Mouse (Mus musculus) heart, adult 9 months (tissue): ENCODE measurements around the gene Slc25a54.

ENCODE experiments used
- DNase-seq, 2 experiments: peaks; one replicate each; pipeline ENCODE4 v3.0.0; 2022; ENCODE audit warnings: low spot score in 2 of 2

Slc25a54 gene

GRCm38 (mm10) chr3:109080169-109080568 is at the start of gene Slc25a54:
TSS of gene Slc25a54 (plus strand) at chr3:109080469.
- DNase-seq, result no peak

DNA sequence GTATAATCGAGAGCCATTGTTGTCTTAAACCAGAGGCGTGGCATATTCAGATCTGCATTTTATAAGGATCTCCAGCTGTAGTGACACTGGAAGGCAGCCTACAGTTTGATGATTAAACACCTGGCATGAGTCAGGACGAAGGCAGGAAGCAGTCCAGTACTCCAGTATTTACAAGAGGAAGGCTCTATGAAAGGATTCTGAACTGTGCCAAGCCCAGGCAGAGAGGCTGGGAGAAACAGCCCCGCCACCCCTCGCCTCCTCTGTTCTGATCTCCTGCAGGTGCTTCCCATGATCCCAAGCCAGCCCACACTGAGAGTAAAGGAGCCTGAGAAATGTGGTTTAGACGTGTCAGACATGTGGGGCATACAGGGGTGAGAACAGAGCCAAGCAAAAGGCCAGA is 49.5 kb upstream of the Slc25a54 start:
- peak; percentile 55 to 81 for DNase-seq

- no peak for DNase-seq
These were observed 48.6 kb upstream of the Slc25a54 start for GRCm38 (mm10) chr3:109031626-109032025.

GRCm38 (mm10) chr3:109032306-109032705 is 48.0 kb upstream of the Slc25a54 start:
- no peak for DNase-seq

- no peak for DNase-seq
These were observed 45.9 kb upstream of the Slc25a54 start for GRCm38 (mm10) chr3:109034411-109034810.

GRCm38 (mm10) chr3:109040908-109041307 is 39.4 kb upstream of the Slc25a54 start:
- no peak for DNase-seq

GRCm38 (mm10) chr3:109043395-109043794 is 36.9 kb upstream of the Slc25a54 start:
- DNase-seq, result no peak

- no peak for DNase-seq
These were observed 33.8 kb upstream of the Slc25a54 start for GRCm38 (mm10) chr3:109046428-109046827.

DNA sequence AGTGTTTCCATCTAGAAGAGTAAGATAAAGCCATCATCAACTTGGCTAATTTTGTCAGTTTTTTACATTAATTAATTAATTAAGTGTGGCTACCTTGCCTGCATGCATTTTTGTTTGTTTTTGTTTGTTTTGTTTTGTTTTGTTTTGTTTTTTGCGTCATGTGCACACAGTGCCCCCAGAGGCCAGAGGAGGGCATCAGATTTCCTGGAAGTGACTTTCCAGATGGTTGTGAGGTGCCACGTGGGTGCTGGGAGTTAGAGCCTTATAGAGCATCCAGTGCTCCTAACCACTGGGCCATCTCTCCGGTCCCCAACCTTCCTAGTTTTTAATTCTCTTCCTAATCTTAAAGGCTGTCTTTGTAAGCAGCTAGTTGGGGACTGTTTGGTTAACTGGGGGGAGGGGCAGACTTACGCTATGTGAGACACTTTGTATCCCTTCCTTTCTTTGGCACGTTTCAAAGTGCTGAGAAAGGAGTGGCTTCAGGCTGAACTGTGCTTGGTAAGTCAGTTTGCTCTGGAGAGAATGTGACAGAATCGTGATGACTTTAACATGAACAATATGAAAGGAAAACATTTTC is 32.5 kb upstream of the Slc25a54 start:
- DNase-seq, result no peak

DNA sequence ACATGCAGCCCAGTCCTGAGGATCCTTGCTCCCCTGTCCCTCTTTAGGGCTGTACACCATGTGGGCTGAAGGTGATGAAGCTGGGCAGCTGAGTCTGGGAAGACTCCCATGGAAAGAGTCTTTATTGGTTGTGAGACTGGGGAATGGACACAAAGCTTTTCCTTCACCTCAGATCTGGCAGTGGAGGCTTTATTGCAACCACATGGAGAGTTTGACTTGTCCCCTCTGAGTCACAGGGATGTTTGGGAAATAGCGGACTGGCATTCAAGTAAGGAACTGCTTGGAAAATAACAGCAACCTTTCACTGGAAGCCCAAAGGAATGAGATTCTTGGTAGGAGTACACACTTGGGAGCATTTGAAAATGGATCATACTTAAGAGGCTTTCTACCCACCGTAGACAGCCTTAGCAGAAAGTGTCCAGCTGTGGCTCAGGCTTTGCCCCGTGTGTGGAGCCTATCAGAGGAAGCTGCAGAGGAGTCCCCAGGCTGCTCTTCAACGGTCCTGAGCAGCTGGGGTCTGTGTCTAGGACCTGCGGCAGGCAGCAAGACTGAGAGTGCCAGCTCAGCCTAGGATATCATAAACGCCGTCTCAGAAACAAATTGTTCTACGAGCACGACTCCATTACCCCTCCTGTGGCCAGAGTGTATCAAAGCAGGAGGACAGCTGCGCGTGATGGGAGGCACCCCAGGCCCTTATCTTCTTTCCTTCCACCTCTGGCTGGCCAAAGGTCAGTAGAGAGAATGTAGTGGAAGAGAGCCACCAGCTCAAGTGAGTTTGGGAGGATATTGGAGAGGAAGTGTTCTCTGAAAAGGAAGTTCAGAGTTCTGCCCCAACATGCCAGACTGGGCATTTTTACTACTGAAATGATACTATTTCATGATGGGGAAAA is 29.0 kb upstream of the Slc25a54 start:
- peak; percentile 54 to 63 for DNase-seq

GRCm38 (mm10) chr3:109051946-109052331 is 28.3 kb upstream of the Slc25a54 start:
- no peak for DNase-seq

GRCm38 (mm10) chr3:109059903-109060302 is 20.4 kb upstream of the Slc25a54 start:
- no peak for DNase-seq

- DNase-seq, result no peak
These were observed 17.9 kb upstream of the Slc25a54 start for GRCm38 (mm10) chr3:109062391-109062790.

GRCm38 (mm10) chr3:109062989-109063388 is 17.3 kb upstream of the Slc25a54 start:
- DNase-seq, result peak in 1 of 2 experiments; percentile 37

- DNase-seq, result no peak
These were observed 4.1 kb downstream of the Slc25a54 start for GRCm38 (mm10) chr3:109084418-109084817.

DNA sequence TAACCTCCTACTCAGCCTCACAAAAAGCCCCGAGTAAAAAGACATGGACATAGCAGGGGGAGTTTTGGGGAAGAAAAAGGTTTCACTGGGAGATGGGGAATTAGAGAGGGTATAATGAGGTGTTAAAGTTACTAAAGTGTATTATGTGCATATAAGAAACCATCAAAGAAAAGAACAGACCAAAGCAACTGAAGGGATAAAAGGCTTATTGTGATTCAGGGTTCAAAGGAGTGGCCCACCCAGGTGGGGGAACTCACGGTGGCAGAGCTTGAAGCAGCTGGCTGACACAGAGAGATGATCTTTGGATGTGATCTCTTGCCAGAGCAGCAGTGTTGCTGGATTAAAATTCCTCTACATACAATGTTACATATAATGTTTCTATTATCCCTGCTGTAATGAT is 8.2 kb downstream of the Slc25a54 start:
- DNase-seq, result no peak

GRCm38 (mm10) chr3:109104702-109105101 is 24.4 kb downstream of the Slc25a54 start:
- DNase-seq, result no peak

DNA sequence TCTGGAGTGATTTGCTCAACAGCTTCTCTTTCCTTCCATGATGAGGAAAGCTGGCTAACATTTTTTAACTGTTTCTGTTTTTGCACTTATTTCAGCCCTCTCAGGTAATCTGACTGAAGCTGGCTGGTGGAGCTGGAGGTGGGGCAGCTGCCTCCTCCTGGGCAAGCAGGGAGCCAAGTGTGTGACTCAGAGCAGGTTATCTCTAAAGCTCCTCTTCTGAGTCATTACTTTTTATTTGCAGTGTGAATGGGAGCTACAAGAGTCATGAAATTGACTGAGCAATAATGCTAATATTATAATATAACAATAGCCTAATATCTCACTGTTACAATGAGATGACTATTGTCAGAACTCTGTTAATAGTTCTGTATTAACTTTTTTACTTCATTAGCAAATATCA is 36.9 kb downstream of the Slc25a54 start:
- DNase-seq, result no peak

DNA sequence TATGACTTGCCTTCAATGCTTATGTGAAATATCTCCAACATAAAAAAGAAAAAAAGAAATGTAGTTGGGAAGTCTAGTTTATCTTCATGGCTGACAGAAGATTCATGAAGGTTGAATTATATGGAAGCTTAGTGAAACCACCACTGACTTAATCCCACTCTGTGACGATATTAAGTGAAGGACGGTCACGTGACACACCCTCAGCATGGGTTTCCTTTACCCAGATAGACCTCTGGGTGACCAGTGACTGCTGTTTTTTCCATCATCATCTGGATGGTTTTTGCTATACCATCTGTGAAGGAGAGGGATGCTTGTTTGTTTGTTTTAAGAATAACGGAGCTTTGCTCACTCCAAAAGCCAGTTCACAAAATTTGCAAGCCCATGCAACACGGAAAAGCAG is 39.3 kb downstream of the Slc25a54 start:
- DNase-seq, result no peak

GRCm38 (mm10) chr3:109119973-109120372 is 39.7 kb downstream of the Slc25a54 start:
- DNase-seq, result no peak

DNA sequence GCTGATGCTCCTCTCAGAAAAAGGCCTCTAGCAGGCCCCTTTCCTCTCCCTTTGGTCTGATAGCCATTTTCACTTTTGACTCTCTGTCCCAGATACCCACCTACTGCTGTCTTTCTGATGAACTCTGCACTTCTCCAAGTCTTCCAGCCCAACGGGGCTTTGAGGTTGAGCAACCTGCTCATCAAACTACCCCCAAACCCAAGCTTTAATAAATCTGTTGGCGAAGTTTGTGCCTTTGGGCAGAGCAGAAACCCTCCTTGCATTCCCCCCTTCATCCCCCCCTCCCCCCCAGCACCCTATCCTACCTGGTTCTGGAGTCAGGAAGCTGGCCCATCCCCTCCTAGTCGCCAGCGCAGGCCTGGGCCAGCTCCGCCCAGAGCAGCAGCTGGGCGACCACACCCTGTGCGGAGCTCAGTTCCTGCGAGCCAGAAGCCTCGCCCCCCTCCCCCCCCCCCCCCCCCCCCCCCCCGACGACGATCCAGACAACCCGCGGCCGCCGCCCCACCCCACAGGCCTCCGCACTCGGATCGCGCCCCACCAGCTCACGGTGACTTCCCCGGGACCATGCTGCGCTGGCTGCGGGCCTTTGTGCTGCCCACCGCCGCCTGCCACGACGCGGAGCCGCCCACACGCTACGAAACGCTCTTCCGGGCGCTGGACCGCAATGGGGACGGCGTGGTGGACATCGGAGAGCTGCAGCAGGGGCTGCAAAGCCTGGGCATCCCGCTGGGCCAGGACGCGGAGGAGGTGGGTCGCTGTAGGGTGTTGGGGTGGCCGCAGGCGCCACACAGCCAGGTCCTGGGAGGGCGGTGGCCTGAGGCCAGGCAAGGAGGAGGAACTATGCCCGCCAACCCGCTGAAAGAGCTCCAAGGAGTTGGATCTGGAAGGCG is 42.6 kb downstream of the Slc25a54 start, which contains the start of gene Slc25a24:
Slc25a24 (plus strand) TSS at position 509 of the 890 bp plus-strand sequence.
- peak; percentile 47 to 52 for DNase-seq

DNA sequence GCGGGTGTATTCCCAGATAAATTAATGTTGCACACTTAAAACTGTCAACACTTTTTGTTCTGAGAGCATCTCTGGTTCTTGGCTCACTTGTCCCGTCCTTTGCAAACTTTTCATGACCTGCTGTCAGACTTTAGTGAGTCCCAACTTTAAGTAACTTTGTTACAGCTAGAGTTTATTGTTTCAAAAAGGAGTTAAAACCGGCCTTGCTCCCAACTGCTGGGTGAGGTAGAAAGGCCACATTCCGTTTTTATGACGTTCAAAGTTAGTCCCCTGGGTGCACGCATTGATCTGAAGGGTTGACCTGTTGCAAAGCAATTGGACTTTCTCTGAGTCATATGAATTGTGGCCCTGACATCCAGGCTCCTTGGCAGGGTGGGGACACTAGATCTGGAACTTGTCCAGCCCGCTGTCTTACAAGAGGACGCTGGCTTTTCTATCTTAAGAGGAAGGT is 43.3 kb downstream of the Slc25a54 start:
- DNase-seq, result peak; percentile 49 to 74
